Mouse (Mus musculus) forebrain, embryonic 10.5 days (tissue): ENCODE measurements around the gene Ntm. TPM values are rescaled to one million over a fixed set of nuclear protein-coding genes. Genes with fewer than 3 reads are reported as not detected.
A peak's percentile ranks its signal among the peaks of the same experiment; 100 is the strongest.

Source experiments
- DNase-seq: peaks from one replicate; pipeline ENCODE4 v3.0.0-alpha.2; 2017; ENCODE audit warnings: low spot score; ENCODE audit errors: extremely low spot score
- H3K27ac ChIP-seq: fragments of 300-500 bp; sonication (generic); 2 replicates; pipeline ENCODE4 v1.5.1; 2016; ENCODE audit warnings: mild to moderate bottlenecking
- H3K27me3 ChIP-seq: fragments of 300-500 bp; sonication (generic); 2 replicates; pipeline ENCODE4 v1.6.1; 2016; ENCODE audit warnings: mild to moderate bottlenecking; ENCODE audit not compliant: poor library complexity, severe bottlenecking
- H3K36me3 ChIP-seq: fragments of 300-500 bp; sonication (generic); replicated peaks from 2 replicates; pipeline ENCODE4 v1.6.1; 2016; ENCODE audit warnings: mild to moderate bottlenecking, moderate library complexity
- H3K4me1 ChIP-seq: fragments of 300-500 bp; sonication (generic); 2 replicates; pipeline ENCODE4 v1.6.1; 2016
- H3K4me3 ChIP-seq: fragments of 300-500 bp; sonication (generic); 2 replicates; pipeline ENCODE4 v1.5.1; 2016; ENCODE audit warnings: mild to moderate bottlenecking, moderate library complexity
- H3K9me3 ChIP-seq: fragments of 300-500 bp; sonication (generic); 2 replicates; pipeline ENCODE4 v1.6.1; 2016; ENCODE audit warnings: mild to moderate bottlenecking, moderate library complexity
- WGBS: fragments of 180-500 bp; shearing (Covaris S2); methylation state at CpG from one replicate; pipeline ENCODE4 v1.1.7; 2016; 5-methylcytosine and 5-hydroxymethylcytosine counted together
- polyA plus RNA-seq: library from polyadenylated mRNA; unstranded; fragments of >200 nt; fragmentation: Nextera tagmentation; extraction: Ambion mirVana; gene quantifications from 2 replicates; pipeline ENCODE4 v1.2.1, GENCODE M21; 2016

The Ntm gene
- polyA plus RNA-seq, 1 experiment from 2014 or later: 6.5 TPM

- DNase-seq: no peak
- Histone ChIP-seq H3K27ac (no peak overlapping the region), H3K36me3 (no peaks in the 10 kb centered on the region), H3K4me3 (no peak overlapping the region), H3K27me3 (no peaks in the 10 kb centered on the region), H3K4me1 (peaks cover 13% of the 10 kb centered on the region), H3K9me3 (no peaks in the 10 kb centered on the region)
- WGBS: 89% methylated on average over 4 of the region's 4 CpGs
Observed at GRCm38 (mm10) chr9:29698276-29698675, 264.7 kb downstream of the Ntm start.

- 0 out of 2 replicates have a peak overlapping the region, but pooled peaks have one; percentile 8 for H3K27ac ChIP-seq
- no peak for DNase-seq
- 26% methylated on average over 2 of the region's 2 CpGs for WGBS
Observed at GRCm38 (mm10) chr9:29694151-29694550, 268.8 kb downstream of the Ntm start.

DNA sequence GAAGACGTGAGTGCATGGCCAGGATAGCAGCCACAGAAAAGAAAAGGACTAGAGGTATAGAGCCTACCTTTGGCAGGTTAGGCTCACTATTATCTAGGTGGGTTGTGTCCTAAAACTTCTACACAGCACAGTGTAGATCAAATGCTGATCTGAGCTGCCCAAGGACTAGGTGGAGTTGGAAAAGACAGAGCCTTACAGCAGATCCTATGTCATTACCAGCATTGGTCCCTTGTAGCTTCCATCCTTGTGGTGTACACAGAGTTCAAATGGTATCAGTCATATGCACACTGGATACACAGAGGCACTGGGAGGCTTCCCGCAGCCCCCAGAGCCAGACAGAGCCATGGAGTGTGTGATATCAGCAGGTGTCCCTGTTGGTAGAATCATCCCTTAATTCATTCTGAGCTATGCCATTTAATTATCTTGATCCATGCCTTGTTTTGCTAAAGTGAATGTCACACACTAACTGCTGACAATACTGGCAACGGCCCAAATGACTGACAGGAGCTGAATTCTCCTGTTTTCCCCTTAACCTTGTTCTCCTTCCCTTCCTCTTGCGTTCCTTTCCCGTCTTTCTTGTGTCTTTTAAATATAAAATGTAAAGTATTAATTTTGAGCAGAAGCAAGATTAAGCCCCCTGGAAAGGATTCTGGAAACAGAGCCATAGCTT, 271.6 kb downstream of the Ntm start:
- no peaks in the 10 kb centered on the region for H3K27me3 ChIP-seq
- no peak for DNase-seq
- H3K36me3 ChIP-seq: no peaks in the 10 kb centered on the region
- WGBS: 85% methylated on average over 5 of the region's 5 CpGs
- H3K4me3 ChIP-seq: no peak overlapping the region
- peaks cover 13% of the 10 kb centered on the region for H3K4me1 ChIP-seq
- H3K27ac ChIP-seq: no peak overlapping the region
- no peaks in the 10 kb centered on the region for H3K9me3 ChIP-seq

More at GRCm38 (mm10) chr9:29694151-29694550, 268.8 kb downstream of the Ntm start:
- Histone ChIP-seq H3K4me1 (peaks cover 13% of the 10 kb centered on the region), H3K36me3 (no peaks in the 10 kb centered on the region), H3K27me3 (no peaks in the 10 kb centered on the region), H3K9me3 (no peaks in the 10 kb centered on the region), H3K4me3 (no peak overlapping the region)

DNA sequence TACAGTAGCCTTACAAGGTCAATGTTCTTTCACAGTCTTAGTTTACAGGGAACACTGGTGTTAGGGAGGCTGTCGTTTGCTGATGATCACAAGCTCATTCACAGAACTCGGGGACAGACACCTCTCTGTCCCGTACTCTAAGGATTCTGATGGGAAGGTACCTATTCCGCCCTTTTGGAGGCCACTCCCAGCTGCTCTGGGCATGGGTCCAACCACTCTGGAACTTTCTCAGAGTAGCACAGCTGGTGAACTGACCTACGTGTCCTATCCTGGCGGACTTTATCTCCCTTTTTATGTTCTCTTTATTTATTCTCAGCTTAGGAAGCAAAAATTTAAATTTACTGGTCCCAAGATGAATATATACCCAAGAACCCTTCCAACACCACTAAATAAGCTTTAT, 280.7 kb downstream of the Ntm start:
- Histone ChIP-seq H3K36me3 (no peaks in the 10 kb centered on the region), H3K4me3 (no peak overlapping the region), H3K4me1 (peaks cover 15% of the 10 kb centered on the region), H3K27me3 (0 out of 2 replicates have a peak, but pooled peaks cover 6% of the 10 kb centered on the region), H3K27ac (no peak overlapping the region), H3K9me3 (no peaks in the 10 kb centered on the region)
- DNase-seq: no peak
- WGBS: 92% methylated on average over 6 of the region's 6 CpGs

DNA sequence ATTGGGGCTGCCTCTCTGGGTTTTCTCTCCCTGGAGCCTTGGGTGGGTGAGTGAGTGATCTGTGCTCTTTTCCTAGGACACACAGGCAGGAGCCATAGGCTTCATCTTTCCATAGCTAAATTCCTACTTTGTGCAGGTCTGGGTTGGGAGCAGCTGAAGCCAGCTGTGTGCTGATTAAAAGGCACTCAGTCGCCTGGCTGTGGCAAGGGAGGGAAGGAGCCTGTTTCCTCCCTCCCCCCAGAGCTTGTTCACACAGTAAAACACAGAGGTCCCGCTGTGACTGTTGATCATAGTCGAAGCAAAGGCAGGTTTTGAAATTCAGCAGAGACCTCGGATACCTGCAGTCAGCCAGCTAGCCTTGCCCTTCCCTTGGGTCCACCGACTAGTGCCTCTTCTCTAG, 282.3 kb downstream of the Ntm start:
- no peak for DNase-seq
- no peak overlapping the region for H3K4me3 ChIP-seq
- WGBS: 22% methylated on average over 5 of the region's 5 CpGs
- H3K27ac ChIP-seq: no peak overlapping the region
- H3K9me3 ChIP-seq: no peaks in the 10 kb centered on the region
- H3K27me3 ChIP-seq: 0 out of 2 replicates have a peak, but pooled peaks cover 6% of the 10 kb centered on the region
- no peaks in the 10 kb centered on the region for H3K36me3 ChIP-seq
- peaks cover 15% of the 10 kb centered on the region for H3K4me1 ChIP-seq

DNA sequence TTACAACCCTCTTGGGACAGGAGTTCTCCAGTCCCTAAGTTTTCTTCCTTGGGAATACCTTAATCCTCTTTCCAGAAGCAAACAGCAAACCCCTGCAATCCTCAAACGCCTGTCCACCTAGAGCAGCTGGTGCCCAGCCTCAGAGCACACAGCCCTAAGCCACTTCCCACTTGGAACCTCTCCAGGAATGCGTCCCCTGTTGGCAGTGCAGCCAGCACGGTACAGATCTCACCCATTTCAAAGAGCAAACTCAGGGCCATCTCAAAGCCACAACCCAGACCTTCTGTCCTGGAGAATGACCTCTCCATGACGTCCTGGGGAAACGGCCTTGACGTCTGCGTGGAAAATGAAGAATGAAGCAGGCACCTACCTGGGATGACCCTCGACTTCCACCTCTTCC, 289.0 kb downstream of the Ntm start:
- H3K4me1 ChIP-seq: peaks cover 16% of the 10 kb centered on the region
- no peak for DNase-seq
- no peak overlapping the region for H3K27ac ChIP-seq
- WGBS: 69% methylated on average over 8 of the region's 8 CpGs
- no peaks in the 10 kb centered on the region for H3K9me3 ChIP-seq
- no peaks in the 10 kb centered on the region for H3K27me3 ChIP-seq
- H3K4me3 ChIP-seq: no peak overlapping the region
- no peaks in the 10 kb centered on the region for H3K36me3 ChIP-seq

DNA sequence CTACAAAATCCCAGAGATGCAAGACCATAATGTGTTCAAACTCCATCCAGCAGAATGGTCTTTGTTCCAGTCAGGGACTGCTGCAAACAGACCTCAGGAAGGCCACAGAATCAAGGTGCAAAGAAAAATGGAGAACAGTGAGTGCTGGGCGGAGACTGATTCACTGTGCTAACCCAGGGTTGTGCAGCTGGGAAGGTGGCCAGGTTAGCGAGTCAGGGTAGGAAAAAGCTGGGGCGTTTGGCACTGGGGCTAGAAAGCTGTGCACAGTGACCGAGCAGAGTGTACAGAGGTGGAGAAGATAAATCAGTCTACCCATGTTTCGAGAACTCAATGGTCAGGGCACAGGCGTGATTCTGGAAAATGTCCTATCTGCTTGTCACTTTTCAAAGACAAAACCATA, 291.1 kb downstream of the Ntm start:
- Histone ChIP-seq H3K36me3 (no peaks in the 10 kb centered on the region), H3K4me3 (no peak overlapping the region), H3K27me3 (no peaks in the 10 kb centered on the region), H3K27ac (no peak overlapping the region), H3K4me1 (peaks cover 16% of the 10 kb centered on the region), H3K9me3 (no peaks in the 10 kb centered on the region)
- DNase-seq: no peak
- 91% methylated on average over 6 of the region's 6 CpGs for WGBS

DNA sequence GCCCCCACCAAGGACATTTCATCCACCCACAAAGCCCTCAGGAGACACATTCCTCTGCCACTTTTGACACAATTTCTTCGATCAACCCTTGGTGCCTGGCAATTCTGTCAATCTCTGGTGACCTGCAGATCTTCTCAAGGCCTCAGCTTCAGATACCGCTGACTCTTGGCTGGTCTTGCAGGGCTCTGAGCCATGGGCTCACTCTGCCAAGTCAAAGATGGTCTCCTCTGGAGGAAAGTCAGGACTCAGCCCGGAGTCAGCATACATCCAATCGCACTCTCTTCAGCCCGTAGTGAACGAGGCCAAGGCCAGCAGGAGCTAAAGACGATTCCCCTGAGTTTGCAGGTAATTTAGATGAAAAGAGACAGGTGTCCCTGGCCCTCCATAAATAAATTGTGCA, 299.7 kb downstream of the Ntm start:
- peaks cover 20% of the 10 kb centered on the region for H3K27me3 ChIP-seq
- no peaks in the 10 kb centered on the region for H3K9me3 ChIP-seq
- WGBS: 81% methylated on average over 7 of the region's 7 CpGs
- no peak overlapping the region for H3K27ac ChIP-seq
- no peak for DNase-seq
- H3K4me3 ChIP-seq: no peak overlapping the region
- peaks cover 14% of the 10 kb centered on the region for H3K4me1 ChIP-seq
- H3K36me3 ChIP-seq: no peaks in the 10 kb centered on the region

- Histone ChIP-seq H3K36me3 (no peaks in the 10 kb centered on the region), H3K27me3 (peaks cover 20% of the 10 kb centered on the region), H3K9me3 (no peaks in the 10 kb centered on the region), H3K27ac (no peak overlapping the region), H3K4me3 (no peak overlapping the region), H3K4me1 (peaks cover 23% of the 10 kb centered on the region)
- peak; percentile 48 for DNase-seq
- 22% methylated on average over 3 of the region's 3 CpGs for WGBS
Observed at GRCm38 (mm10) chr9:29661468-29662145, 301.3 kb downstream of the Ntm start.

DNA sequence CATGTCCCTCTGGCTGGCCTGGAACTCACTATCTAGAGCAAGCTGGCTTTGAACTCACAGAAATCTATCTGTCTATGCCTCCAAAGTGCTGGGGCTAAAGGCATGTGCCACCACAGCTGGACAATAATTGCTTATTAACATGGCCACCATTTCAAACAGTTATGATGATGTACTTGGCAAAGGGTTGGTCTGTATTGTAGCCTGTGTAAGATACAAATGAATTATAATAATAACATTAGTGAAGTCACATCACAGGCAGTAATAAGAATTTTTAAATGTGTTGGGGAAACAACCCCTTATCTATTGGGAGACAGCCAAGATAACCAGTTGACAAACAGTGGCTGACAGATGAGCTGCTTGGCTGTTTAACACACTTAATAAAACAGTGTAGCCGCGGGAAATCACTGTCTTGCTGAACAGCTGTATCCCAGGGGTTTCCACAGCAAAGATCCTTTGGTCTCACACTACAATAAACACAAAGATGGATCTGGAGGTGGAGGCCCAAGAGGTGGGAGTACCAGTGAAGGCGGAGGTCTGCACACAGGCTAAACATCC, 302.8 kb downstream of the Ntm start:
- Histone ChIP-seq H3K4me3 (no peak overlapping the region), H3K27ac (no peak overlapping the region), H3K27me3 (peaks cover 20% of the 10 kb centered on the region), H3K9me3 (no peaks in the 10 kb centered on the region; the same call in 1 of the 2 replicates), H3K36me3 (no peaks in the 10 kb centered on the region), H3K4me1 (peaks cover 23% of the 10 kb centered on the region)
- WGBS: 74% methylated on average over 3 of the region's 3 CpGs
- no peak for DNase-seq

- Histone ChIP-seq H3K27ac (peak overlapping the region; percentile 46; the same call in 1 of the 2 replicates), H3K4me1 (peaks cover 30% of the 10 kb centered on the region), H3K4me3 (no peak overlapping the region), H3K36me3 (no peaks in the 10 kb centered on the region), H3K9me3 (no peaks in the 10 kb centered on the region; the same call in 1 of the 2 replicates), H3K27me3 (peaks cover 9% of the 10 kb centered on the region; the same call in 1 of the 2 replicates)
- WGBS: 78% methylated on average over 7 of the region's 7 CpGs
- DNase-seq: no peak
Observed at GRCm38 (mm10) chr9:29657761-29658465, 305.0 kb downstream of the Ntm start.

DNA sequence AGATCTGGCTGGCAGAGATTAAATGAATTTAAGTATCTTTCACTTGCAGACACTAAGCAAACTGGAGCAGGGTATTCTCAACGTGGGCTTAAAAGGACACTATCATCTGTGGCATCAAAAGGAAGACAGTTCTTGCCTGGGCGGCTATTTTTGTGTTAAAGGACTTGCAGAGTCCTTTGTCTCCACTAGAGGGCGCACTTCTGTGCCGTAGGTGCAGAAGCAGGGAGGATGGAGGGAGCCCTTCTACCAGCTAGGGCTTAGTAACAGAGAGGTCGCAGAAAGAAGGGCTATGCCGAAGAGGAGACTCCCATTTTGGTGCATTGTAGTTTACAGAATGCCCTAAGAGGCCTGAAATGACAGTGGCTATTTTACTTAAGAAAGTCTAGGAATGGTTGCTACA, 308.1 kb downstream of the Ntm start:
- WGBS: 17% methylated on average over 6 of the region's 6 CpGs
- peak; percentile 41 for DNase-seq
- peaks cover 33% of the 10 kb centered on the region for H3K4me1 ChIP-seq
- no peak overlapping the region for H3K4me3 ChIP-seq
- no peak overlapping the region for H3K27ac ChIP-seq
- H3K36me3 ChIP-seq: no peaks in the 10 kb centered on the region
- no peaks in the 10 kb centered on the region; the same call in 1 of the 2 replicates for H3K9me3 ChIP-seq
- H3K27me3 ChIP-seq: peaks cover 7% of the 10 kb centered on the region
